Mouse (Mus musculus) kidney, adult 9 months (tissue): Measurements from ENCODE around the gene Hspb8.
"Not testable (repeated sequence)": the region's sequence is repeated elsewhere in the genome, so short reads cannot be mapped to it uniquely, and the experiment has no call there.

Experiments used
- DNase-seq: peaks from one replicate; pipeline ENCODE4 v3.0.0; 2022

The Hspb8 gene

DNA sequence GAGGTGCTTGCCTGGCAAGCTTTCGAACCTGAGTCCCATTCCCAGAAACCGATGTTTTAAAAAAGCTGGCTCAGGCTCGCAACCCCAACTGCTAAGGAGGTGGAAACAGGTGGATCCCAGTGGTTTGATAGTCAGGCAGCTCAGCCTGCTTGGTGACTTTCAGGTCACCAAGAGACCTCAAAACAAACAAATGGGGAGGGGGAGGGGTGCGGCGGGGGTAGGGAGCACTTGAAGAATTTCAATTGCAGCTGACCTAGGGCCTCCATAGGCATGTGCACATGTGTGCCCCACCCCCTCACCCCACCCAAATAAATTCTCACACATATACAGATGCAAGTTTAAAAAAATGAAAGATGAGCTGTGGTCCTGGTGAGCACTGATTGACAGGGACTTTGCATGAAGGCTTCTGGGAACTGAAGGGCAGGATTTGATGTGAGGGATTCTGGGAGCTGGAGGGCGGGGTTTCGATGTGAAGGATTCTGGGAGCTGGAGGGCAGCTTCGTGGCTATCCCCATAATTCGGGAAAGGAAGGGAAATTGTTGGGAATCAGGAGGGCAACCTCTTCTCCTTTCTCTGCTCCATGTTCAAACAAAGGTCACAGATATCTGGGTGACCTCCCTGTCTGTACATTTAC, 35.2 kb downstream of the Hspb8 start:
- no peak for DNase-seq

- peak; percentile 50 for DNase-seq
These were observed 36.6 kb downstream of the Hspb8 start for GRCm38 (mm10) chr5:116386020-116386419.

GRCm38 (mm10) chr5:116382646-116383045, 40.0 kb downstream of the Hspb8 start:
- DNase-seq = not testable (repeated sequence)

DNA sequence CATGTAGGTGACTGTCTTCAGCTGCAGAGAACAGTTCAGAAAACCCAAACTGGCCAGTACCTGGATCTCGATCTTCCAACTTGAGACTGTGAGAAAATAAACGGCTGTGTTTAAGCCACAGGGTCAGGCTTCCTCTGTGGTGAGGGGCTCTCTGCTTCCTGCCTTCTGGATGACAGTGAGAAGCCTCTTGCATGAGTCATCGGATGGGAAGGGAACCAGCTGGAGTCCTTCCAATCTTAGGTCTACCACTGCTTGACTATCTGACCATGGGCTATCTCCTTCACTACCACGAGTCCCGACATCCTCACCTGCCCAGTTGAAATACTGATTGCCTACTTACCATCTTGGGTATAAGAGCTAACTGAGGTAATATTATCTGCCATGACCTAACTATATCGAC, 40.9 kb downstream of the Hspb8 start:
- peak; percentile 3 for DNase-seq

GRCm38 (mm10) chr5:116381217-116381616, 41.4 kb downstream of the Hspb8 start:
- DNase-seq = no peak

DNA sequence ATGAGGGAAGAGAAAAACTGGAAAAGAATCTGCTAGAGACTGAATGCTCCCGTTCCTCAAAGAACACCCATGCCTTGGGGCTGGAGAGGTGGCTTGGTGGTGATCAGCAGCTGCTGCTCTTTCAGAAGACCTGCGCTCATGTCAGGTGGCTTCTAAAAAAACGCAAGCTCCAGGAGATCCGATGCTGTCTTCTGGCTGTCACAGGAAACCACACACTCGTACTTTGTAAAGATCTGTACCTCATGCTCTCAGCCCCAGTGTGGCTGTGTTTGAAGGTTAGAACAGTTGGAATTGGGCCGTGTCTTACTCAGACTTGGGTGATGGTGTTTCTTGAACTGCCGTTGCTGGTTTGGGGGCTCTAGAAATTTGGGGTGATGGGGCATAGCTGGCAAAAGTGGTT, 42.3 kb downstream of the Hspb8 start:
- no peak for DNase-seq

DNA sequence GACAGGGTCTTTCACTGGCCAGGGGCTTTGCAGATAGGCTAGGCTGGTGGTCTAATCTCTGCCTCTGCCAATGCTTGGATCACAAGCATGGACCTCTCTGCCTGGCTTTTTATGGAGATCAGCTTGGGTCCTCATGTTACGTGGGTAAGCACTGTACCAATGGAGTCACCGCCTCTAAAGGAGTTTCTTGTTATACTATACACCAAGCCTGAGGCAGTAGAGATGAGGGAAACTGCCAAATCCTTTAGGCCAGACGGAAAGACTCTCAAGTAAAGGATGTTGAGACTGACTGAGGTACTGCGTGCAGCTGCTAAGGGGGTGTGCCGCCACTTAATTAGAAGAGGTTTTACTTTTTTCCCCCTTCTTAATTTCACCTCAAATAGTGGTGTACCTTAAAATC, 43.8 kb downstream of the Hspb8 start:
- DNase-seq = no peak

DNA sequence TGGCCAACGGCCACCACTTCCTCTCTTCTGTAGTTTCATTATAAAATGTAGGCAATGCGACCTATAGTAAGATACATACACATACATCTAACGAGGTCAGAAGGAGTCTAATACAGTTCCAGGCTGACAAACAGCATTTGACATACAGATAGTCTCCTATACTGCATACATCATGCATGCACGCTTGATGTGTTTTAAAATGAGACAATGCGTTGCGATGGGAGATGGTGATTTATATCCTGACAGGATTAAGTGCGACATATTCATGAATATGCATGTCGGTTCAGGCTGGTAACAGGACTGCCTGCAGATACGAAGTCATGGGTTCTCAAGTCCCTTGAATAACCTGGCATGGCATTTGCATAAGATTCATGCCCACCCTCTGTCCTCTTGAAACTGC, 54.7 kb downstream of the Hspb8 start:
- DNase-seq = no peak

DNA sequence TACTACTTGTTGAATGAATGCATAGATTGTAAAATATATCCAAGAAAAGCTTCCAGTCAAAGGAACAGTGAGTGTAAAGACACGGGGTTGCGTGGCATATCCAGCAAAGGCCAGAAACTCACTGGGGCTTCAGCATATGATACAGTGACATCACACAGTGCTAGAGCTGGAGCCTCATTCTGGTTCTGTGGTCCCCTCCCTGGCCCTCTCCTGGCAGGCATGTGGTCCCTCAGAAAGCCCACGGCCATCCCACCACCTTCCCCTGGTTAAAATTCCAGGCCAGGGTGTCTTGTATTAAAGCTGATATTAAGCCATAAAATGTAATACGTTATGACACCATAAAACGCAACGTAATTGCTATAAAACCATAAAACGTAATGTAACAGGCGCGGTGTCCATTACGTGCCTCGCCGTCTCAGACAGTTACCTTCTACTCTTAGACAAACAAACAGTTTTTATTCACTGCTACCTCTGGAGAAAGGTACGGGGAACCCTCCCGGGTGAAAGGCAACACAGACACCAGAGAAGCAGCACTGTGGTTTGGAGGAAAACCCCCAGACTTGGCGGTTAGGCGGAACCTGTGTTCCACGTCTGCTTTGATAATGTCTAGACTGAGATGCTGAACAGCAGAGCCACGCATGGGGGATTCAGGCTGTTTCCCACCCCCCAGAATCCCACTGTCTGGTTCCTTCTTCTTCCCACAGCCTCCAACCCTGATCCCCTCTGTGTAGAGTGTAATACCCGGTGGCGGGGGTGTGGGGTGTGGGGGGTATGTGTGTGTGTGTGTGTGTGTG, 55.6 kb downstream of the Hspb8 start:
- no peak for DNase-seq

- DNase-seq = no peak
These were observed 61.3 kb downstream of the Hspb8 start for GRCm38 (mm10) chr5:116361342-116361741.

DNA sequence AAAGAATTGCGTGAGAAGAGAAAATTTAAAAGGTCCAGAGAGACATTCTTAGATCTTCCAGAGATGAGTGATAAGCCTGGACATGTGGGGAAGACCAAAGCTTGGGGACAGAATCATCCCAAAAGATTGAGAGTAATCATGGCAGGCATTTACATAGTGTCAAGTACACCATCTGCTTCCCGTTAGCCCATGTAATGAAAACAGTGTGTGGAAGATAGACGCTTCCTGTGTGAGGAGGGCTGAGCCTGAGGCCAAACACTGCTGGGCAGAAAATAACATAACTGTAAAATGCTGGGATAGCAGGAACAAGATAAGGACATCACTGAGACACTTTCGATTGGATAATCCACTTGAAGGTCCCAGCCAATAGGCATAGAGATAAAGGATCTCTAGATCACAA, 61.9 kb downstream of the Hspb8 start:
- no peak for DNase-seq
